Mouse (Mus musculus) limb, embryonic 14.5 days (tissue): Measurements from ENCODE around the gene Scpep1. TPM values are rescaled to one million over a fixed set of nuclear protein-coding genes. Genes with fewer than 3 reads are reported as not detected.
"Not testable (repeated sequence)": the region's sequence is repeated elsewhere in the genome, so short reads cannot be mapped to it uniquely, and the experiment has no call there.

Experiments
- ATAC-seq: fragments of 200-750 bp; cut with Nextera tagmentation; 2 replicates; pipeline ENCODE4 v1.8.0; 2017; ENCODE audit warnings: low read depth, moderate number of reproducible peaks, moderate TSS enrichment; ENCODE audit not compliant: low FRiP score
- DNase-seq: peaks from one replicate; pipeline ENCODE4 v3.0.0-alpha.2; 2015; ENCODE audit warnings: low spot score
- H3K27ac ChIP-seq: fragments of 300-500 bp; sonication (generic); replicated peaks from 2 replicates; pipeline ENCODE4 v1.5.1; 2014; ENCODE audit warnings: low read depth, mild to moderate bottlenecking, low read length, moderate library complexity, mixed read lengths
- H3K27me3 ChIP-seq: fragments of 300-500 bp; sonication (generic); 2 replicates; pipeline ENCODE4 v1.6.1; 2014; ENCODE audit warnings: low read length, mixed read lengths; ENCODE audit not compliant: control insufficient read depth, insufficient read depth
- H3K36me3 ChIP-seq: fragments of 300-500 bp; sonication (generic); 2 replicates; pipeline ENCODE4 v1.6.1; 2014; ENCODE audit warnings: mild to moderate bottlenecking, low read length, moderate library complexity, mixed read lengths; ENCODE audit not compliant: control insufficient read depth, insufficient read depth
- H3K4me1 ChIP-seq: fragments of 300-500 bp; sonication (generic); 2 replicates; pipeline ENCODE4 v1.6.1; 2014; ENCODE audit warnings: antibody characterized with exemption, low read length, mixed read lengths; ENCODE audit not compliant: control insufficient read depth, insufficient read depth
- H3K4me2 ChIP-seq: fragments of 300-500 bp; sonication (generic); replicated peaks from 2 replicates; pipeline ENCODE4 v1.6.1; 2014; ENCODE audit warnings: low read depth, mild to moderate bottlenecking, low read length, moderate library complexity; ENCODE audit not compliant: severe bottlenecking
- H3K4me3 ChIP-seq: fragments of 300-500 bp; sonication (generic); replicated peaks from 2 replicates; pipeline ENCODE4 v1.5.1; 2014; ENCODE audit warnings: low read length
- H3K9ac ChIP-seq: fragments of 300-500 bp; sonication (generic); 2 replicates; pipeline ENCODE4 v1.6.1; 2014; ENCODE audit warnings: mild to moderate bottlenecking, low read depth, low read length, moderate library complexity; ENCODE audit not compliant: severe bottlenecking
- H3K9me3 ChIP-seq: fragments of 300-500 bp; sonication (generic); 2 replicates; pipeline ENCODE4 v1.6.1; 2016; ENCODE audit warnings: low read length; ENCODE audit not compliant: control insufficient read depth
- POLR2A ChIP-seq: fragments of 200-500 bp; IDR thresholded peaks from 2 replicates; pipeline ENCODE4 v1.8.0; 2012; ENCODE audit warnings: inconsistent platforms, mild to moderate bottlenecking, moderate library complexity, borderline replicate concordance; ENCODE audit not compliant: insufficient read depth, insufficient read length; ENCODE audit errors: extremely low read depth
- whole genome bisulfite sequencing: fragments of 180-500 bp; shearing (Covaris S2); extraction: QIAGEN DNeasy Blood & Tissue Kit; methylation state at CpG from one replicate; pipeline ENCODE4 v1.1.7; 2014; 5-methylcytosine and 5-hydroxymethylcytosine counted together
- polyA plus RNA-seq, 2 experiments: library from polyadenylated mRNA; depleted of rRNA in 1 of 2; stranded (reverse) in 1 of 2; unstranded in 1 of 2; fragments of >200 nt; fragmentation: Nextera tagmentation in 1 of 2; extraction: Ambion mirVana in 1 of 2; gene quantifications; 2 replicates each; pipeline versions ENCODE4 v1.2.1 to v1.2.3; 2012 to 2014

Gene Scpep1
- polyA plus RNA-seq, 2 experiments: 46.5 to 83.5 TPM

- DNase-seq, H3K36me3 ChIP-seq, H3K27ac ChIP-seq, H3K9ac ChIP-seq, H3K27me3 ChIP-seq, H3K4me2 ChIP-seq, ATAC-seq, H3K4me3 ChIP-seq, H3K4me1 ChIP-seq, H3K9me3 ChIP-seq: not testable (repeated sequence)
- 95% methylated on average over 19 of the region's 24 CpGs for WGBS
Observed at GRCm38 (mm10) chr11:88892789-88893188, 62.5 kb downstream of the Scpep1 start.

- not testable (repeated sequence) for H3K27ac ChIP-seq, H3K9me3 ChIP-seq, H3K36me3 ChIP-seq, H3K4me3 ChIP-seq, H3K27me3 ChIP-seq, DNase-seq, H3K4me2 ChIP-seq, H3K4me1 ChIP-seq, ATAC-seq, H3K9ac ChIP-seq
- WGBS: 95% methylated on average over 14 of the region's 24 CpGs
Observed at GRCm38 (mm10) chr11:88891921-88892561, 63.2 kb downstream of the Scpep1 start.

- H3K36me3 ChIP-seq, H3K9me3 ChIP-seq, H3K9ac ChIP-seq, H3K4me3 ChIP-seq, H3K4me1 ChIP-seq, ATAC-seq, DNase-seq, H3K27ac ChIP-seq, H3K27me3 ChIP-seq, H3K4me2 ChIP-seq: not testable (repeated sequence)
- 91% methylated on average over 7 of the region's 12 CpGs for WGBS
Observed at GRCm38 (mm10) chr11:88891446-88891845, 63.8 kb downstream of the Scpep1 start.

GRCm38 (mm10) chr11:88890904-88891303 is 64.4 kb downstream of the Scpep1 start:
- H3K4me2 ChIP-seq, H3K36me3 ChIP-seq, H3K27me3 ChIP-seq, H3K27ac ChIP-seq, DNase-seq, H3K4me1 ChIP-seq, ATAC-seq, H3K9ac ChIP-seq, H3K9me3 ChIP-seq, H3K4me3 ChIP-seq: not testable (repeated sequence)
- WGBS: 91% methylated on average over 7 of the region's 11 CpGs

GRCm38 (mm10) chr11:88888996-88889395 is 66.3 kb downstream of the Scpep1 start:
- TF ChIP-seq POLR2A: no peak
- no peaks in the 10 kb centered on the region for H3K27me3 ChIP-seq
- no peak overlapping the region for H3K4me2 ChIP-seq
- no peak overlapping the region for H3K4me3 ChIP-seq
- no peak overlapping the region for H3K27ac ChIP-seq
- 84% methylated on average over 2 of the region's 2 CpGs for WGBS
- no peaks in the 10 kb centered on the region for H3K4me1 ChIP-seq
- no peak for DNase-seq
- H3K36me3 ChIP-seq: no peaks in the 10 kb centered on the region
- no peak for ATAC-seq
- no peak overlapping the region for H3K9ac ChIP-seq
- H3K9me3 ChIP-seq: no peaks in the 10 kb centered on the region

GRCm38 (mm10) chr11:88884376-88885065 is 70.7 kb downstream of the Scpep1 start:
- Histone ChIP-seq H3K9me3 (no peaks in the 10 kb centered on the region), H3K27me3 (no peaks in the 10 kb centered on the region), H3K4me3 (no peak overlapping the region), H3K4me2 (no peak overlapping the region), H3K36me3 (no peaks in the 10 kb centered on the region), H3K9ac (no peak overlapping the region), H3K4me1 (no peaks in the 10 kb centered on the region), H3K27ac (no peak overlapping the region)
- ATAC-seq (no peak), DNase-seq (no peak)
- no peak for TF ChIP-seq POLR2A
- 68% methylated on average over 8 of the region's 8 CpGs for WGBS
